Mouse (Mus musculus) 416B (cell line): Measurements from ENCODE around the gene Aqr.

ENCODE experiments used
- DNase-seq: peaks from one replicate; pipeline ENCODE4 v3.0.0; 2011; ENCODE audit warnings: low read depth

The Aqr gene

GRCm38 (mm10) chr2:114060071-114060591 is 126.7 kb downstream of the Aqr start:
- no peak for DNase-seq

GRCm38 (mm10) chr2:114059608-114060007 is 127.2 kb downstream of the Aqr start:
- peak; percentile 43 for DNase-seq

DNA sequence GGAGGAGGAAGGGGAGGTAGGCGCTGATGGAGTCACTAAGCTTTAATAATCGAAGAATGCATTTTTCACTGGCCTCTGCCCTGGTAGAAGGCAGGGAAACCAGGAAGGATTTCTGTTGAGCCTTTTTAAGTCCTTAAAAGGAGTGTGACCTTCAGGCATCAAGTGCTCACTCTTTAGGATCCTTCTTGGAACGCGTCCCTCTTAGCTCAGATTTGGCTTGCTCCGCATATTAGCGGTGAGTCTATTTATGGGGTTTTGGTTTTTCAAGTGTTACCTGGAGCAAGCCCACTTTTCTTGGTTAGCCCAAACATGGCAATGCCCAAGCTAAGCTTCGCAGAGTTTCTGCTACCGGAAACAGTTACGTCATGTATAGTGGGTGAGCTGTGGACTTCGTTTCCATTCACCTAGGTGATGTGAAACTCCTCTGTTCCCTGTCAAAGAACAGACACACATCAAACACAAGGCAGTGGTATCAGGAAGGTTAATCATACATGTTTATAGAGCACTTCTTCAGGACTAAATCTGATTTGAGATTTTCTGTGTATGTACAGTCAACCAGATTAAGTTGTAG is 128.5 kb downstream of the Aqr start:
- no peak for DNase-seq

DNA sequence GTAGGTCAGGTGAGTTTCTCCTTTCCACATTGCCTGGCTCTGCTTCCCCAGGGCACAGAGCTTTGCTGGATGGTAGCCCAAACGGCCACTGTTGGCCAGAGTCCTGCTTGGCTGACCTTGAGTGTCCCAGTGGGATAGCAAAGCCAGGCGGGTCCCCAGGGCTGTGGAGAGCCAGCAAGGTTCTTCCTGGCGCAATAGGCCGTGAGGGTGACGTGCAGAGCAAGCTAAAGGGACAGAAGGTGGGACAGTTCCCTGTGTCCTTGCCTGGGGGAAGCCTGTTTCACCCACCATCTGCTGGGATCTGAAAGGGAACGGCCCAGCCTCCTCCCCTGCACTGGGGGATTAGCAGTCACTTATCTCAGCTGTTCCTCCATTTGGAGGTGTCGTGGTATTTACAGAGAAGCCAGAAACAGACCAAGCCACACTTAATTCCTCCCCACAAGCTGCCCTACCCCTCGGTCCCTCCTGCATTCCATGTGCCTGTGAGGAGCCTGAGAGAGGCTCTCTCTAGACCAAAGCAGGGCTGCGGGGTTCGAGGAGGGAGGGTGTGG is 129.4 kb downstream of the Aqr start:
- DNase-seq, result no peak

DNA sequence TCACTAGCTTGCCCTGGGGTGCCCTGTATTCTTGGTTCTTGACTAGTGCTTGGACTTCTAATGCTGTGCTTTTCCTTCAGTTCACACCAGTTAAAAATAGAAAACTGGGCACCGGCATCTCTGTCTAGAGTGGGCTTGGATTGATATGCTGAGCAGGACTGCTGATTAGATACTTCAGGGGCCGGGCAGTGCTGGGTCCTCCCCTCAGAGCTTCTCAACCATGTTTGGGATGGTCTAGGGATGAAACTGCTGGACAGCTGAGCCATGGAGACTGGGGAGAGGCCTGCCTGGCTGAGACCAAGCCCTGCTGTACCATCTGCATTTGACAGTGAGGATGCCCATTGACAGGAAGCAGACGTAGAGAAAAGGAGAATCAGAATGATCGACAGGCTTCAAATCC is 132.7 kb downstream of the Aqr start:
- DNase-seq, result no peak

- no peak for DNase-seq
Observed at GRCm38 (mm10) chr2:114052696-114053598, 133.9 kb downstream of the Aqr start, which contains the start of gene Actc1. Actc1 (minus strand) TSS chr2:114053548.

GRCm38 (mm10) chr2:114051871-114052241 is 135.0 kb downstream of the Aqr start:
- DNase-seq, result no peak
